Mouse (Mus musculus): ENCODE data around the gene Gabrb1. TPM values are rescaled to one million over a fixed set of nuclear protein-coding genes. Genes with fewer than 3 reads are reported as not detected.
"Not testable (repeated sequence)": the region's sequence is repeated elsewhere in the genome, so short reads cannot be mapped to it uniquely, and the experiment has no call there.

The Gabrb1 gene
- polyA plus RNA-seq, 1 experiment from 2014 or later: 0.93 TPM

DNA sequence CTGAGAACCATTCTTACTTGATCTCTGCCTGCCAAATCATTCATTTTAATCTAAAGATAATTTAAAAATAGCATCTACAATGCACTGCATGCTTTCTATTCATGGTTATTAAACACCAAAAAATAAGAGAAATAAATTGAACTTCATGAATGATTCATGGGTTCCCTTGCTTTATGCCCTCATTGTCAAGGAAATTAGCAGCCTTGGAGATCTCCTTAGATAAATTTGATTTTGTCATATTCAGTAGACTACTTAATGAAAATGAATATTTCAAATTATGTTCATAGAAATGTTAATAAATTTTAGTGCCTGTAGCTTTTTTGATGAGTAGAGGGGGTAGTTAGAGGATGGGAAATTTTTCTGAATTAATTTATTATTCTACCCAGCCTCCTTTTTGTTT, 379.0 kb downstream of the Gabrb1 start:
- Histone ChIP-seq H3K9ac (ENCODE audit: low read length) (no peak overlapping the region), H3K36me3 (ENCODE audit: control insufficient read depth, insufficient read depth, low read length) (no peaks in the 10 kb centered on the region), H3K4me3 (ENCODE audit: low read depth, low read length) (no peak overlapping the region), H3K27me3 (ENCODE audit: control insufficient read depth, insufficient read depth, low read length) (no peaks in the 10 kb centered on the region), H3K4me2 (ENCODE audit: low read depth) (no peak overlapping the region), H3K4me1 (ENCODE audit: control insufficient read depth, insufficient read depth, low read length) (no peaks in the 10 kb centered on the region), H3K9me3 (ENCODE audit: control insufficient read depth, low read length) (no peaks in the 10 kb centered on the region), H3K27ac (ENCODE audit: low read depth, low read length) (no peak overlapping the region)
- DNase-seq (ENCODE audit: low spot score) (no peak), ATAC-seq (ENCODE audit: insufficient read depth, low FRiP score, low TSS enrichment) (no peak)

DNA sequence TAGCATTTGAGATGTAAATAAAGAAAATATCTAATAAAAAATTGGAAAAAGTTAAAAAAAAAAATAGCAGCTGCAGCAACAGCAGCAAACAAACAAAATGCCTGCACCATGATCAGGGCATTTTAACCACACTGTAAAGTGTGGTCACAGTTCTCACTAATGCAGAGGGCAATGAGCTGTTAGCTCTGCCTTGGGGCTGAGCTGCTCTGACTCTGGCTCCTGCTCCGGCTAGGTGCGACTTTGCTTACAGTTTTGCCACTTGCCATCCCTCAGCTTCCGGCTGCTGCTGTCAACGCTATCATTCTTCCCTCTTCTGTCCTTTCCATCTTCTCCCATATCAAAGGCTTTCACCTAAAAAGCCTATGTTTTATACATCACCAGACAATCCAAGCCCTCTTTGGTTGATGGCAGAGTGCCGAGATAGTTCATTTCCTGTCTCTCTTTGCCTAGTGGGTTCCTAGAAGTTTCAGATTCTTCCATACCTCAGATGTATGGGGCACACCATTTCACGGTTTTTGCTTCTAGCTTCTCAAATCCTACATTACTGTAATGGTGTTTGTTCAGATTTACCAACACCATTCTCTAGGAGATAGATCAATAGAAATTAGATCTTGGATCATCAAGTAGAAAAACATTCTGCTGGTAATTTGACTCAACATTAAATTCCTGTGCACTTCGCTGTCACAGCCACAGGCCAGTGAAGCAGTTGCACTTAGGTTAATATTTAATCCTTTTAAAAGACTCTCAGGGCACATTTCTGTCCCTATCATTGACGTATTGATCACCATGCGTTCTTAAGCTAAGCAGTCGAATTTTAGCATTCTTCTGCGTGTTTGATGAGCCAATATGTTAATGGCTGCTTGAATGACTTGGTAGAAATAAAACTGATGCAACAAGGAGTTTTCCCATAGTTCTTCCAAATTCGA, 385.6 kb downstream of the Gabrb1 start:
- Histone ChIP-seq H3K36me3 (ENCODE audit: control insufficient read depth, insufficient read depth, low read length) (no peaks in the 10 kb centered on the region), H3K9me3 (ENCODE audit: control insufficient read depth, low read length) (no peaks in the 10 kb centered on the region), H3K9ac (ENCODE audit: low read length) (no peak overlapping the region), H3K4me1 (ENCODE audit: control insufficient read depth, insufficient read depth, low read length) (no peaks in the 10 kb centered on the region), H3K4me2 (ENCODE audit: low read depth) (no peak overlapping the region), H3K27me3 (ENCODE audit: control insufficient read depth, insufficient read depth, low read length) (no peaks in the 10 kb centered on the region), H3K27ac (ENCODE audit: low read depth, low read length) (no peak overlapping the region), H3K4me3 (ENCODE audit: low read depth, low read length) (no peak overlapping the region)
- ATAC-seq (ENCODE audit: insufficient read depth, low FRiP score, low TSS enrichment) (no peak), DNase-seq (ENCODE audit: low spot score) (no peak)
- WGBS: 76% methylated on average over 12 of the region's 12 CpGs

- H3K4me1 ChIP-seq (ENCODE audit: control insufficient read depth, insufficient read depth, low read length): no peaks in the 10 kb centered on the region
- 81% methylated on average over 2 of the region's 2 CpGs for WGBS
- no peak overlapping the region for H3K9ac ChIP-seq (ENCODE audit: low read length)
- no peak overlapping the region for H3K27ac ChIP-seq (ENCODE audit: low read depth, low read length)
- no peaks in the 10 kb centered on the region for H3K27me3 ChIP-seq (ENCODE audit: control insufficient read depth, insufficient read depth, low read length)
- H3K4me2 ChIP-seq (ENCODE audit: low read depth): no peak overlapping the region
- no peaks in the 10 kb centered on the region for H3K36me3 ChIP-seq (ENCODE audit: control insufficient read depth, insufficient read depth, low read length)
- ATAC-seq (ENCODE audit: insufficient read depth, low FRiP score, low TSS enrichment): no peak
- no peaks in the 10 kb centered on the region for H3K9me3 ChIP-seq (ENCODE audit: control insufficient read depth, low read length)
- no peak for DNase-seq (ENCODE audit: low spot score)
- no peak overlapping the region for H3K4me3 ChIP-seq (ENCODE audit: low read depth, low read length)
Observed at GRCm38 (mm10) chr5:72046261-72046660, 388.3 kb downstream of the Gabrb1 start.

DNA sequence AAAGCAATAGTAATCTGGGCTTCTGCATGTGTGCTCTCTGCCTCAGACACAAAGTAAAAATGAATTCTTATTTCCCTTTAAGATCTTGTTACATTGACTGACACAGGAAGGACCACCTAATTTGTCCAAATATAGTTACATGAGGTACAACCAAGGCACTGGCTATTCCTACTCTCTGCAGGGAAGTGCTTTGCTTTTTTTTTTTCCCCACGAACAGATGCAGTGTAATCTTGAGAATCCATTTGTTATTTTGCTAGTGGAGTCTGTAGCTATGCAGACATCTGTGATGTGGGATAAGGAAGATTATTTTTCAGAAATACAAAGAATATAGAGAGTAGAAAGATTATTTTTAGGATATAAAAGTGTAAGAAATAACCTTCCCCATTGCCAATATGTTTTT, 406.2 kb downstream of the Gabrb1 start:
- Histone ChIP-seq H3K9ac (ENCODE audit: low read length) (no peak overlapping the region), H3K36me3 (ENCODE audit: control insufficient read depth, insufficient read depth, low read length) (no peaks in the 10 kb centered on the region), H3K4me3 (ENCODE audit: low read depth, low read length) (no peak overlapping the region), H3K4me1 (ENCODE audit: control insufficient read depth, insufficient read depth, low read length) (no peaks in the 10 kb centered on the region), H3K4me2 (ENCODE audit: low read depth) (no peak overlapping the region), H3K27ac (ENCODE audit: low read depth, low read length) (no peak overlapping the region), H3K9me3 (ENCODE audit: control insufficient read depth, low read length) (no peaks in the 10 kb centered on the region), H3K27me3 (ENCODE audit: control insufficient read depth, insufficient read depth, low read length) (no peaks in the 10 kb centered on the region)
- no peak for ATAC-seq (ENCODE audit: insufficient read depth, low FRiP score, low TSS enrichment)
- 69% methylated on average over 1 of the region's 1 CpGs for WGBS
- DNase-seq (ENCODE audit: low spot score): no peak

- DNase-seq (ENCODE audit: low spot score) (no peak), ATAC-seq (ENCODE audit: insufficient read depth, low FRiP score, low TSS enrichment) (no peak)
- no peaks in the 10 kb centered on the region for H3K36me3 ChIP-seq (ENCODE audit: control insufficient read depth, insufficient read depth, low read length)
- no peaks in the 10 kb centered on the region for H3K9me3 ChIP-seq (ENCODE audit: control insufficient read depth, low read length)
- WGBS: 61% methylated on average over 6 of the region's 6 CpGs
- H3K27me3 ChIP-seq (ENCODE audit: control insufficient read depth, insufficient read depth, low read length): no peaks in the 10 kb centered on the region
- no peak overlapping the region for H3K9ac ChIP-seq (ENCODE audit: low read length)
- H3K4me2 ChIP-seq (ENCODE audit: low read depth): no peak overlapping the region
- no peak overlapping the region for H3K27ac ChIP-seq (ENCODE audit: low read depth, low read length)
- H3K4me1 ChIP-seq (ENCODE audit: control insufficient read depth, insufficient read depth, low read length): no peaks in the 10 kb centered on the region
- H3K4me3 ChIP-seq (ENCODE audit: low read depth, low read length): no peak overlapping the region
Observed at GRCm38 (mm10) chr5:72068826-72069225, 410.9 kb downstream of the Gabrb1 start.

- H3K4me2 ChIP-seq (ENCODE audit: low read depth); H3K9me3 ChIP-seq (ENCODE audit: control insufficient read depth, low read length); H3K4me1 ChIP-seq (ENCODE audit: control insufficient read depth, insufficient read depth, low read length); H3K36me3 ChIP-seq (ENCODE audit: control insufficient read depth, insufficient read depth, low read length); DNase-seq (ENCODE audit: low spot score); H3K9ac ChIP-seq (ENCODE audit: low read length); H3K27ac ChIP-seq (ENCODE audit: low read depth, low read length); H3K27me3 ChIP-seq (ENCODE audit: control insufficient read depth, insufficient read depth, low read length); ATAC-seq (ENCODE audit: insufficient read depth, low FRiP score, low TSS enrichment); H3K4me3 ChIP-seq (ENCODE audit: low read depth, low read length): not testable (repeated sequence)
- 89% methylated on average over 7 of the region's 7 CpGs for WGBS
Observed at GRCm38 (mm10) chr5:72069398-72069797, 411.5 kb downstream of the Gabrb1 start.

DNA sequence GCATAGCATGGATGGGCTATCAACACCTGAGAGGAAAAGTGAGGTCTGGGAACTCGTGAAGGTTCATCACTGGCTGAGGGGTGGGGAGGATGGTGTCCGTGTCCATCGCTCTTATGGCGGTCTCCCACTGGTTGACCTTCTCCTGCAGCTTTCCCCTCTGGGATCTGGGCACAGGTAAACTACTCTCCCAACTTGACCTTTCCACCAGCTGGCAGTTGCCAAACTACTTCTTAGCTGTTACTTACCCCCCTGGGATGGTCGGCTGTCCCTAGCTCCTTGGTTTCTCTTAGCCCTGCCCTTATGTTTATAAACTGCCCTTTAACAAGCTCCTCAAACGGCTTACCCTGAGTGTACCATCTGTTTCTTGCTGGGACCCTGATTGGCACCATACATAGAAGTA, 418.9 kb downstream of the Gabrb1 start:
- ATAC-seq (ENCODE audit: insufficient read depth, low FRiP score, low TSS enrichment): no peak
- Histone ChIP-seq H3K9me3 (ENCODE audit: control insufficient read depth, low read length) (no peaks in the 10 kb centered on the region), H3K27me3 (ENCODE audit: control insufficient read depth, insufficient read depth, low read length) (no peaks in the 10 kb centered on the region), H3K9ac (ENCODE audit: low read length) (no peak overlapping the region), H3K4me3 (ENCODE audit: low read depth, low read length) (no peak overlapping the region), H3K27ac (ENCODE audit: low read depth, low read length) (no peak overlapping the region), H3K4me1 (ENCODE audit: control insufficient read depth, insufficient read depth, low read length) (no peaks in the 10 kb centered on the region), H3K4me2 (ENCODE audit: low read depth) (no peak overlapping the region), H3K36me3 (ENCODE audit: control insufficient read depth, insufficient read depth, low read length) (no peaks in the 10 kb centered on the region)
- DNase-seq (ENCODE audit: low spot score): no peak
- WGBS: 89% methylated on average over 6 of the region's 6 CpGs

DNA sequence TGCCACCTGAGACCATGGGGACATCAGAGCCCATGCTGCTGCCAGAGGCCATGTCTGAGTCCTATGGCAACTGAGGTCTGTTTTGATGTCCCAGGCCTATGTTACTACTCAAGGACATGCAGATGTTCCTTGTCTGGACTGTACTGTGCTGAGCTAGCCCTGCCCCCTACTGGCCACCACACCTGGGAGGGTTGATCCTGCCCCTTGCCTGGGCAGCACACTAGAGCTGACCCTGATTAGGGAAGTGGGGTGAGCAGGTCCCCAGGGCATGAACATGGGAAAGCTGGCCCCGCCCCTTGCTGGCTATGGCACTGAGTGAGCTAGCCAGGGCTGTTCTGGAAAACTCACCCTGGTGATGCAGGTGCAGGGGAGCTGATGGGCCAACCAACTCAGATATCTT, 428.6 kb downstream of the Gabrb1 start:
- H3K27ac ChIP-seq (ENCODE audit: low read depth, low read length): no peak overlapping the region
- no peaks in the 10 kb centered on the region for H3K9me3 ChIP-seq (ENCODE audit: control insufficient read depth, low read length)
- ATAC-seq (ENCODE audit: insufficient read depth, low FRiP score, low TSS enrichment) (no peak), DNase-seq (ENCODE audit: low spot score) (no peak)
- H3K4me3 ChIP-seq (ENCODE audit: low read depth, low read length): no peak overlapping the region
- WGBS: 87% methylated on average over 1 of the region's 1 CpGs
- H3K4me2 ChIP-seq (ENCODE audit: low read depth): no peak overlapping the region
- H3K36me3 ChIP-seq (ENCODE audit: control insufficient read depth, insufficient read depth, low read length): no peaks in the 10 kb centered on the region
- H3K4me1 ChIP-seq (ENCODE audit: control insufficient read depth, insufficient read depth, low read length): no peaks in the 10 kb centered on the region
- no peak overlapping the region for H3K9ac ChIP-seq (ENCODE audit: low read length)
- H3K27me3 ChIP-seq (ENCODE audit: control insufficient read depth, insufficient read depth, low read length): no peaks in the 10 kb centered on the region

- Histone ChIP-seq H3K27ac (ENCODE audit: low read depth, low read length) (no peak overlapping the region), H3K36me3 (ENCODE audit: control insufficient read depth, insufficient read depth, low read length) (no peaks in the 10 kb centered on the region), H3K9ac (ENCODE audit: low read length) (no peak overlapping the region), H3K4me3 (ENCODE audit: low read depth, low read length) (no peak overlapping the region), H3K4me2 (ENCODE audit: low read depth) (no peak overlapping the region), H3K27me3 (ENCODE audit: control insufficient read depth, insufficient read depth, low read length) (no peaks in the 10 kb centered on the region), H3K4me1 (ENCODE audit: control insufficient read depth, insufficient read depth, low read length) (no peaks in the 10 kb centered on the region), H3K9me3 (ENCODE audit: control insufficient read depth, low read length) (no peaks in the 10 kb centered on the region)
- WGBS: 67% methylated on average over 7 of the region's 7 CpGs
- DNase-seq (ENCODE audit: low spot score) (no peak), ATAC-seq (ENCODE audit: insufficient read depth, low FRiP score, low TSS enrichment) (no peak)
Observed at GRCm38 (mm10) chr5:72094582-72094981, 436.7 kb downstream of the Gabrb1 start.
